In the genomic region with DNA sequence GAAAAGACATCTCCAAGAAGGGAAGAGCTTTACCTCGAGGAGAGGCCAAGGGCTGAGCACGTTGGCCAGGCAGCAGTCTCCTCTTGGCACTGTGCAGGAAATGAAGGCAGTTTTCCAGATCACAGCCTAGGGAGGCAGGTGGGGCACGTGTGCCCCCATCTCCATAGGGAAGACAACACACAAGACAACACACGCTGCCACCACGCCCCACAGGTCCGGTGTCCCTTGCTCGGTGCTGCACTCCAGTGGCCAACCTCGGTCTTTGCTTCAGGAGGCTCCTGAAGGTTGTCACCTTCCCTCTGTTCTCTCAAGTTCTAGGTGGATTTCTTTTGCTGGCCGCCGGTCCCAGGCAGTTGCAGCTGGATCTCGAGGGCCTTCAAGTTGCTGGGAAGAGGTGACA, we compare ENCODE assay signal across 9 mouse cellular contexts. TPM values are rescaled to one million over a fixed set of nuclear protein-coding genes. Genes with fewer than 3 reads are reported as not detected.
DNase-seq lines count a peak whose midpoint lies in the region; ATAC-seq and TF ChIP-seq lines count a peak whose summit lies in the region.
"Had no signal": no experiment of that assay in that cellular context is flagged by ENCODE, and none has a peak within 500 bp of the region (broad histone marks: within the 10 kb centered on the region; RNA-seq: fewer than 3 reads in every experiment).

A gene (minus strand): TSS at position 165 of the 400 bp plus-strand sequence.

- no peak within 1 kb of the TSS for H3K4me3 ChIP-seq in forebrain, embryonic 10.5 days
- no peak within 1 kb of the TSS for H3K4me3 ChIP-seq in forebrain, embryonic 16.5 days (replicated peaks; ENCODE audit: low read length)
- no peak within 1 kb of the TSS for H3K4me3 ChIP-seq in G1E (ENCODE audit: low read depth, low read length)
- no peak within 1 kb of the TSS for H3K4me3 ChIP-seq in embryonic facial prominence, embryonic 13.5 days
- H3K4me3 ChIP-seq in limb, embryonic 14.5 days (replicated peaks; ENCODE audit: low read length): no peak within 1 kb of the TSS

- H3K4me2 ChIP-seq in forebrain, embryonic 16.5 days (ENCODE audit: low read length): no peak within 1 kb of the TSS
- H3K4me2 ChIP-seq in embryonic facial prominence, embryonic 13.5 days: peak within 1 kb of the TSS; percentile 33
- H3K4me2 ChIP-seq in limb, embryonic 14.5 days (replicated peaks; ENCODE audit: low read depth, low read length, severe bottlenecking): no peak within 1 kb of the TSS

- H3K9me3 ChIP-seq in forebrain, embryonic 10.5 days: no peaks in the 10 kb centered on the region
- H3K9me3 ChIP-seq in forebrain, embryonic 16.5 days (ENCODE audit: control insufficient read depth, low read length): no peaks in the 10 kb centered on the region
- H3K9me3 ChIP-seq in G1E (replicated peaks): no peaks in the 10 kb centered on the region
- H3K9me3 ChIP-seq in embryonic facial prominence, embryonic 13.5 days: no peaks in the 10 kb centered on the region
- no peaks in the 10 kb centered on the region for H3K9me3 ChIP-seq in limb, embryonic 14.5 days (ENCODE audit: control insufficient read depth, low read length)

- no peak within 1 kb of the TSS for H3K9ac ChIP-seq in forebrain, embryonic 16.5 days (replicated peaks; ENCODE audit: low read depth, low read length)
- no peak within 1 kb of the TSS for H3K9ac ChIP-seq in embryonic facial prominence, embryonic 13.5 days
- no peak within 1 kb of the TSS for H3K9ac ChIP-seq in limb, embryonic 14.5 days (ENCODE audit: low read depth, low read length, severe bottlenecking)

- DNase-seq in forebrain, embryonic 10.5 days (ENCODE audit: extremely low spot score, low spot score): peak; percentile 54
- DNase-seq in G1E (ENCODE audit: low spot score): peak; percentile 25
- DNase-seq in limb, embryonic 14.5 days (ENCODE audit: low spot score): peak; percentile 57
- DNase-seq in layer of hippocampus, postnatal 14 days (ENCODE audit: low spot score in 2 of 2): no peak

- H3K4me1 ChIP-seq in forebrain, embryonic 10.5 days: peaks cover 5% of the 10 kb centered on the region; the same call in 1 of the 2 replicates
- no peaks in the 10 kb centered on the region for H3K4me1 ChIP-seq in forebrain, embryonic 16.5 days (replicated peaks; ENCODE audit: control insufficient read depth, insufficient read depth, low read length)
- H3K4me1 ChIP-seq in G1E (ENCODE audit: insufficient read depth, low read depth, low read length): peaks cover 5% of the 10 kb centered on the region
- peaks cover 3% of the 10 kb centered on the region; the same call in 1 of the 2 replicates for H3K4me1 ChIP-seq in embryonic facial prominence, embryonic 13.5 days
- H3K4me1 ChIP-seq in limb, embryonic 14.5 days (ENCODE audit: control insufficient read depth, insufficient read depth, low read length): peaks cover 4% of the 10 kb centered on the region; the same call in 1 of the 2 replicates

- no peak within 1 kb of the TSS for H3K27ac ChIP-seq in forebrain, embryonic 10.5 days
- H3K27ac ChIP-seq in forebrain, embryonic 16.5 days (ENCODE audit: low read length): no peak within 1 kb of the TSS
- no peak within 1 kb of the TSS for H3K27ac ChIP-seq in embryonic facial prominence, embryonic 13.5 days
- H3K27ac ChIP-seq in limb, embryonic 14.5 days (replicated peaks; ENCODE audit: low read depth, low read length): no peak within 1 kb of the TSS
- H3K27ac ChIP-seq: macrophage had no signal

- no peaks in the 10 kb centered on the region for H3K36me3 ChIP-seq in forebrain, embryonic 10.5 days (replicated peaks)
- H3K36me3 ChIP-seq in forebrain, embryonic 16.5 days (ENCODE audit: control insufficient read depth, insufficient read depth): no peaks in the 10 kb centered on the region
- no peaks in the 10 kb centered on the region for H3K36me3 ChIP-seq in G1E (replicated peaks)
- H3K36me3 ChIP-seq in embryonic facial prominence, embryonic 13.5 days: no peaks in the 10 kb centered on the region
- H3K36me3 ChIP-seq in limb, embryonic 14.5 days (ENCODE audit: control insufficient read depth, insufficient read depth, low read length): no peaks in the 10 kb centered on the region

- ATAC-seq in forebrain, embryonic 16.5 days: no peak
- peak; percentile 68 for ATAC-seq in G1E (ENCODE audit: extremely low read depth, insufficient number of reproducible peaks, low FRiP score, poor library complexity, severe bottlenecking)
- ATAC-seq in embryonic facial prominence, embryonic 13.5 days (ENCODE audit: insufficient number of reproducible peaks, insufficient read depth, low FRiP score, low TSS enrichment, low read depth): no peak
- ATAC-seq in hematopoietic stem cell, adult 5-6 weeks (replicated peaks in 1 of 2; ENCODE audit: insufficient read depth in 1 of 2, low FRiP score in 2 of 2, low TSS enrichment in 1 of 2, low read depth in 1 of 2, poor library complexity in 2 of 2, severe bottlenecking in 2 of 2): peak; percentile 78 to 94
- ATAC-seq in limb, embryonic 14.5 days (ENCODE audit: low FRiP score, low read depth): no peak
- 0 out of 2 replicates have a peak, but pooled peaks have one; percentile 66 for ATAC-seq in monocyte, adult 5-6 weeks (replicated peaks; ENCODE audit: insufficient number of reproducible peaks, low FRiP score, low TSS enrichment, poor library complexity, severe bottlenecking)

- WGBS in forebrain, embryonic 10.5 days: 20% methylated on average over 11 of the region's 11 CpGs
- 14% methylated on average over 11 of the region's 11 CpGs for WGBS in forebrain, embryonic 16.5 days
- 12% methylated on average over 11 of the region's 11 CpGs for WGBS in embryonic facial prominence, embryonic 13.5 days
- WGBS in limb, embryonic 14.5 days: 8% methylated on average over 11 of the region's 11 CpGs

- peak; percentile 58 for TF ChIP-seq CTCF in G1E (IDR thresholded peaks at IDR 0.05; ENCODE audit: low read depth, low read length)

- H3K27me3 ChIP-seq in forebrain, embryonic 10.5 days (ENCODE audit: poor library complexity, severe bottlenecking): no peaks in the 10 kb centered on the region
- no peaks in the 10 kb centered on the region for H3K27me3 ChIP-seq in forebrain, embryonic 16.5 days (replicated peaks; ENCODE audit: control insufficient read depth, insufficient read depth, low read length)
- peaks cover 4% of the 10 kb centered on the region for H3K27me3 ChIP-seq in G1E (ENCODE audit: insufficient read depth, low read length)
- H3K27me3 ChIP-seq in embryonic facial prominence, embryonic 13.5 days: no peaks in the 10 kb centered on the region
- H3K27me3 ChIP-seq in limb, embryonic 14.5 days (ENCODE audit: control insufficient read depth, insufficient read depth, low read length): no peaks in the 10 kb centered on the region

- 0 out of 2 replicates have a peak, but pooled peaks have one; percentile 15 for TF ChIP-seq POLR2A in limb, embryonic 14.5 days (IDR thresholded peaks at IDR 0.05; ENCODE audit: borderline replicate concordance, extremely low read depth, insufficient read depth, insufficient read length)

RNA-seq across cellular contexts. Expression of the gene that starts here (rescaled TPM):
- 0.31 and 0.49 TPM in 2 replicates for polyA plus RNA-seq in forebrain, embryonic 10.5 days (2016; fragmentation: Nextera tagmentation; extraction: Ambion mirVana)
- polyA plus RNA-seq in forebrain, embryonic 16.5 days (2015; fragmentation: Nextera tagmentation; extraction: Ambion mirVana): 0.44 TPM in 1 of 2 replicates, not detected in the other
- total RNA-seq in G1E (2014; fragmentation: Nextera tagmentation) (not detected in 2 replicates), G1E (2017) (0.22 TPM in 1 of 2 replicates, not detected in the other)
- polyA plus RNA-seq in G1E (2012): not detected in 2 replicates
- 0.34 and 0.98 TPM in 2 replicates for polyA plus RNA-seq in embryonic facial prominence, embryonic 13.5 days (2015; fragmentation: Nextera tagmentation; extraction: Ambion mirVana)
- total RNA-seq in hematopoietic stem cell, adult 5-6 weeks (2017): 0.88 TPM in 1 of 2 replicates, not detected in the other
- polyA plus RNA-seq in limb, embryonic 14.5 days (2012; rRNA removed): 1.4 and 1.5 TPM in 2 replicates
- polyA plus RNA-seq in limb, embryonic 14.5 days (2014; fragmentation: Nextera tagmentation; extraction: Ambion mirVana): 0.88 and 1.0 TPM in 2 replicates
- total RNA-seq in monocyte, adult 5-6 weeks (2017): not detected in 3 replicates
- under 1 TPM; 0.83 to 0.99 TPM for total RNA-seq in layer of hippocampus, postnatal 14 days (2021)

Comparison
In these comparisons a context has a peak if more than half of its experiments do, and no peak if none do; other contexts are left out.
1. Peak in DNase-seq in forebrain, embryonic 10.5 days; RNA of the gene not detected or under 1 TPM.
2. Peak in DNase-seq and ATAC-seq in G1E; RNA of the gene not detected or under 1 TPM.
3. Peak in ATAC-seq in hematopoietic stem cell, adult 5-6 weeks; RNA of the gene not detected or under 1 TPM.
4. Peak in ATAC-seq in monocyte, adult 5-6 weeks; RNA of the gene not detected or under 1 TPM.